Mouse (Mus musculus): ENCODE data around the gene Vsig8.

DNA sequence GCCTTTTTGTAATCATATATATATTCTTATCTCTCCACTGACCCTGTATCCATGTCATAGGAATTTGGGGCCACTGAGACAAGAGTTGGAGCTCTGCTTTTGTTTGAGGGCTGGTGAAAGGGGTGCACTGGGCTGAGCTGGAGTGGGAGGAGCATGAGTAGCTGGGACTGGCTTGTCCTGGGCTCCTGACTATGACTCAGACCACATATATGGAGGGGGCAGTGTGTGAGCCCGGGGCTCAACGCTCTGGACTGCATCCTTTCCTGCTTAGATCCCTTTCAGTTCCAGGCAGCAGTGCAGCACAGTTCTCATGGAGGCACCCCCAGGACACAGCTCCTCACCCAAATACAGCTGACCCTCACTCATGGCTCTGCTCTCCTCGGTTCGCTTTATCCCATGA lies 9.7 kb upstream of the Vsig8 start:
- TF ChIP-seq POLR2A (IDR thresholded peaks at IDR 0.05; ENCODE audit: control insufficient read depth, low read depth, low read length) (no peak), CTCF (IDR thresholded peaks at IDR 0.05; ENCODE audit: control insufficient read depth, insufficient read depth, insufficient replicate concordance, low read depth, low read length) (no peak)
